Mouse (Mus musculus): Measurements from ENCODE around the gene Cplx2.

Gene Cplx2

GRCm38 (mm10) chr13:54403224-54404070 lies 32.3 kb downstream of the Cplx2 start:
- no peak for DNase-seq (ENCODE audit: low spot score in 2 of 2)

DNA sequence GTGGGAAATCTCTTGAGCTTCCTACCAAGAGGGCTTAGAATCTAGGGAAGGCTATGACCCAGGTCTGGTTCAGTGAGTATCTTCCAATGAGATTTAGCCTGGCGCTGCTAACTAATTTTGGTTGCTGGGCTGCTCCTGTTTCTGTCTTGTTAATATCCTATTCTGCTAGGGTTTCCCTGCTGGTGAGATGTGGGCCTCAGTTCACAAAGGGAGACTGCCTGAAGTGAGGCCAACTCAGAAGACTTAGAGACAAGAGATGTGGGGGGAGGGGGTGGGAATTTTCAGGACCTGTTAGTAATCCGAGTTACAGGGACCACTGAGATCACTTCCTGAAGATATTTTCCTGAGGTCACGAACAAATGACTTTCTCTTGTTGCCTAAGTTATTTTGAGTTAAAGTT lies 33.1 kb downstream of the Cplx2 start:
- DNase-seq (ENCODE audit: low spot score in 2 of 2), result no peak

- DNase-seq (ENCODE audit: low spot score in 2 of 2), result no peak
Measured at GRCm38 (mm10) chr13:54405805-54406204, 34.7 kb downstream of the Cplx2 start.

DNA sequence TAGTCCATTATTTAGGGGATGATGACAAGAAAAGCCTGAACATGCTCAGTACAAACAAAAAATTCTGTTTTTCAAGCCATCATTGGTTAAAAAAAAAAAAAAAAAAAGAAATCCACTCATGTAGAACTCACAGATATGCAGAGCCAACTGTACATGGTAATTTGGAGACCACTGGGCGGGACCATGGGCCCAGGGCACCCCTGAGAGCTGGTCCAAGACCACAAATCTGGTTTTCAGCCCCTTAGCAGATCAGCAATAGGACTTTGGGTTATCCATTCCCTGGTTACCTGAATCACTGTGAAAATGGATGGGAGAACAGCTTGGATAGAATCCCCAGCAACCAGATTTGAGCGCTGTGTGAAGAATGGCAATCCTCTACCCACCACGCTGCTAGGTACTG lies 40.5 kb downstream of the Cplx2 start:
- DNase-seq (ENCODE audit: low spot score in 2 of 2), result peak; percentile 49 to 56

DNA sequence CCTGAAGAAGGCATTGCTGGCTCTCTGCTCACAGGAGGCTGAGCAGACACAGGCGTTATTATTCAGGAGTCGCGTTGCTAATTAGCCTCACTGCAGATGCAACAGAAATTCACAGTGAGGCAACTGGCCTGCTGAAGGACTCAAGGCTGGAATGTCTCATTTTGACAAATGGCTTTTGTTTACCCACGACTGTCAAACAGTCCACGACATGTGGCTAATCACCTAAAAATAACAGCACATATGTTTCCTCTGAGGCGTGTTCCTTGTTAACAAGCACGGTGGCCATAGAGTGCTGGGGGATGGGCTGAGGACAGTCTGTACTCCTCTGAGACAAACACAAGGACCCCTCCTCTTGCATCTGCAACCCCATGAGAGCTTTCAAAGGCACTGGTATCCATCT lies 41.1 kb downstream of the Cplx2 start:
- DNase-seq (ENCODE audit: low spot score in 2 of 2), result peak; percentile 66 to 69

DNA sequence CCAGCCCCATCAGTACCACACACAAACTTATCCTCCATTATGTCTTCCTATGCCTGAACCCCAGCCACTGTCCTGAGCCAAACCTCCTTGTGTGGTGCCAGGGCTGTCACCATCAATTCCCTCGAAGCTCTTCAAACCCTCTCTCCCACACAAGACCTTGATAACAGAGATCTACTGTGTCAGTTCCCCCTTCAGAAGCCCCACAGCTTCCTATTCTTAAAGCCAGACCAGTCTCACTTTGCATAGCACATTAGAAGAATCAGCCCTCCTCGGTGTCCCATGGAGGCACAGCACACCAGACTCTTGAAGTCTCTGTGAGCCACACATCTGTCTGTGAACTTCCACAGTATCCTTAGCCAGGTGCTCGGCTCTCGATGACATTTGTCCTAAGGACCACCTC lies 41.6 kb downstream of the Cplx2 start:
- DNase-seq (ENCODE audit: low spot score in 2 of 2), result peak; percentile 49 to 63

- no peak for DNase-seq (ENCODE audit: low spot score in 2 of 2)
Measured at GRCm38 (mm10) chr13:54415059-54415458, 43.9 kb downstream of the Cplx2 start.

GRCm38 (mm10) chr13:54418781-54419327 lies 47.7 kb downstream of the Cplx2 start:
- no peak for DNase-seq (ENCODE audit: low spot score in 2 of 2)

DNA sequence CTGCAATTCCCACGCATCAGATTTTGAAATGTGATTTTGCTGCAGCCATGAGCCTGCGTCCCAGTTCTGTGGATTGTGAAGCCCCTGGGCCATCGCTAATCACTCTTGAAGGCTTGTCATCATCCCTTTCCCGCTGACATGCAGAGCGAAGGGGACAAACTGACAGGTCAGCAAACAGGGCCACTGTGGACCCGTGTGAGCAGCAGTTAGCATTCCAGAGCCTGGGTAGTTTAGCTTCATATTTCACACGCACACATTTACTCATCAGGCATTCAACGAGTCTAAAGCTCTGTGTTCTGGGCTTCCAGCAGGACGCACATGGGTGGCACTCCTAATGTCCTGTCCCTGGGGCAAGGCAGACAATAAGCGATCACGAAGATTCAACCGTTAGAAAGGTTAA lies 49.1 kb downstream of the Cplx2 start:
- DNase-seq (ENCODE audit: low spot score in 2 of 2), result no peak

GRCm38 (mm10) chr13:54425269-54425668 lies 54.1 kb downstream of the Cplx2 start:
- peak; percentile 84 to 86 for DNase-seq (ENCODE audit: low spot score in 2 of 2)

- peak; percentile 37 to 39 for DNase-seq (ENCODE audit: low spot score in 2 of 2)
Measured at GRCm38 (mm10) chr13:54426781-54427655, 55.9 kb downstream of the Cplx2 start.

GRCm38 (mm10) chr13:54428771-54429170 lies 57.6 kb downstream of the Cplx2 start:
- no peak for DNase-seq (ENCODE audit: low spot score in 2 of 2)

GRCm38 (mm10) chr13:54430051-54430450 lies 58.9 kb downstream of the Cplx2 start:
- no peak for DNase-seq (ENCODE audit: low spot score in 2 of 2)

DNA sequence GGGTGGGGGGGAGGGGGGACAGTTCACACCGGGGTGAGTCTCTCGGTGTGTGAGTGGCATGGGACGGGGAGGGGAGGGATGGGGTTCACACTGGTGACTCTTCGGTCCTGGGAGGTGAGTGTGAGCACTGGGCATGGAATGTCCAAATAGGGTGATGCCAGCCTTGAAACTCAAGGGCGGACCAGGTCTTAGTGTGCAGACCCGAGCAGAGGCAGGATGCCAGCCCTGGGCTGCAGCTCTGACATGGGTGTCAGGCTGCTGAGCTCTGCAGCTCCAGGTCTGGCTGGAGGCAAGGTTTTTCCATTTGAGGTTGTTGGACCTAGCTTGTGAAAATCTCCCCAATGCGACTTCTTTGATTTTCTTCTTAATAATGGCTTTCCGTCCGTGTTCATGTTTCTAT lies 60.0 kb downstream of the Cplx2 start:
- DNase-seq (ENCODE audit: low spot score in 2 of 2), result no peak
